Mouse (Mus musculus) testis, postnatal 14 days (tissue): ENCODE measurements at regions not wholly inside any gene's neighbourhood (a gene's known extent, or its start where the extent isn't known, plus 50 kb on each side); places are given as distances from the start of the nearest gene placed in this dataset.

Source experiments
- DNase-seq: peaks from one replicate; pipeline ENCODE4 v3.0.0; 2021; ENCODE audit warnings: low spot score

GRCm38 (mm10) chr8:24284966-24285365 is 440.7 kb downstream of the Adam3 start:
- DNase-seq, result no peak

GRCm38 (mm10) chr8:24283901-24284405 is 441.7 kb downstream of the Adam3 start:
- no peak for DNase-seq

- DNase-seq, result no peak
Observed at GRCm38 (mm10) chr8:24280296-24280695, 445.4 kb downstream of the Adam3 start.

- no peak for DNase-seq
Observed at GRCm38 (mm10) chr8:24278391-24278790, 447.3 kb downstream of the Adam3 start.

- no peak for DNase-seq
Observed at GRCm38 (mm10) chr8:24261359-24261758, 464.3 kb downstream of the Adam3 start.

- no peak for DNase-seq
Observed at GRCm38 (mm10) chr8:24258622-24259021, 467.0 kb downstream of the Adam3 start.

- DNase-seq, result no peak
Observed at GRCm38 (mm10) chr8:24242211-24242610, 483.4 kb downstream of the Adam3 start.

- no peak for DNase-seq
Observed at GRCm38 (mm10) chr8:24240211-24240983, 485.3 kb downstream of the Adam3 start.

GRCm38 (mm10) chr8:24234981-24235380 is 490.7 kb downstream of the Adam3 start:
- DNase-seq, result no peak

- no peak for DNase-seq
Observed at GRCm38 (mm10) chr8:24228148-24228547, 497.5 kb downstream of the Adam3 start.

- DNase-seq, result no peak
Observed at GRCm38 (mm10) chr8:24227331-24228072, 498.1 kb downstream of the Adam3 start.

GRCm38 (mm10) chr8:24220222-24220621 is 505.4 kb downstream of the Adam3 start:
- no peak for DNase-seq

GRCm38 (mm10) chr8:24216655-24217054 is 509.0 kb downstream of the Adam3 start:
- no peak for DNase-seq

GRCm38 (mm10) chr8:24215510-24216138 is 510.0 kb downstream of the Adam3 start:
- DNase-seq, result no peak

GRCm38 (mm10) chr8:24214315-24214714 is 511.3 kb downstream of the Adam3 start:
- peak; percentile 47 for DNase-seq

GRCm38 (mm10) chr8:24212216-24213200 is 513.1 kb downstream of the Adam3 start:
- DNase-seq, result no peak

- no peak for DNase-seq
Observed at GRCm38 (mm10) chr8:24211091-24211490, 514.6 kb downstream of the Adam3 start.
